Mouse (Mus musculus) embryonic fibroblast, embryonic 13.5 days (primary cell): ENCODE measurements around the gene Gpc4.

Source experiments
- CTCF ChIP-seq: IDR thresholded peaks from 2 replicates; pipeline ENCODE4 v1.5.1; 2011; ENCODE audit warnings: mild to moderate bottlenecking, control low read depth, low read length, moderate library complexity, borderline replicate concordance; ENCODE audit not compliant: insufficient read depth
- POLR2A ChIP-seq: IDR thresholded peaks from 2 replicates; pipeline ENCODE4 v1.6.1; 2011; ENCODE audit warnings: low read depth, mild to moderate bottlenecking, control low read depth, low read length, moderate library complexity

DNA sequence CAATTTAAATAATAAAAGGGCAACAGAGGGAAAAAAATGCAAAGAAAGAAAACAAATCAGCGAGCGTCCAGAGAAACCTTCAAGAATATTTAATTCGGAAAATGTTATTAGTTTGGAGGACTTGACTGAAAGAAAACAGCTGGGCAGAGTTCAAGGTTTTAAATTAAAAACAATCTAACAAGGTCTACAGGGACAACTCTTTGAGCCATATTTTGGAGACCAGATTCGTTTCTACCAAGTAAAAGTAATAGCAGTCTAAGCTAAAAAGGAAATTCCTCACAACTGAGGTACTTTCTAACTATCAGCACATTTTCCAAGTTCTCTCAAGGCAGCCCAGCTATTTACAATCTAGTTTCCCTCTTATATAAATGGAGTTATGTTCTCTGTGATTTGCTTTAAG is 114.1 kb downstream of the Gpc4 start:
- TF ChIP-seq CTCF (no peak), POLR2A (no peak)
